Mouse (Mus musculus): ENCODE measurements around the gene Frk. TPM values are rescaled to one million over a fixed set of nuclear protein-coding genes. Genes with fewer than 3 reads are reported as not detected.
"Not testable (repeated sequence)": the region's sequence is repeated elsewhere in the genome, so short reads cannot be mapped to it uniquely, and the experiment has no call there.

Frk gene
- under 1 TPM; 0.32 to 0.56 TPM for total RNA-seq (2021)
- long read RNA-seq, experiment 1, result 0 reads
- long read RNA-seq, experiment 2, result 0 reads

- DNase-seq (ENCODE audit: extremely low spot score in 1 of 2, low spot score in 2 of 2), result no peak
- Histone ChIP-seq H3K27ac (no peak within 1 kb of the TSS), H3K4me3 (peak within 1 kb of the TSS; percentile 9; the same call in 1 of the 2 replicates)
- intact Hi-C loops (cut with DNase I), result no loop called here
- no peak for TF ChIP-seq CTCF (IDR thresholded peaks at IDR 0.05)
These were observed at the start of gene Frk for GRCm38 (mm10) chr10:34483297-34484013. Gene Frk, plus strand, starts transcription at chr10:34483399.

GRCm38 (mm10) chr10:34434191-34434590 lies 49.0 kb upstream of the Frk start:
- H3K27ac ChIP-seq; H3K4me3 ChIP-seq; DNase-seq (ENCODE audit: extremely low spot score in 1 of 2, low spot score in 2 of 2); intact Hi-C loops (cut with DNase I): not testable (repeated sequence)

- intact Hi-C loops (cut with DNase I), result no loop called here
- DNase-seq (ENCODE audit: extremely low spot score in 1 of 2, low spot score in 2 of 2), result no peak
- Histone ChIP-seq H3K4me3 (no peak overlapping the region), H3K27ac (no peak overlapping the region)
- no peak for TF ChIP-seq CTCF (IDR thresholded peaks at IDR 0.05)
These were observed 33.7 kb upstream of the Frk start for GRCm38 (mm10) chr10:34449469-34449868.

- intact Hi-C loops (cut with DNase I), result no loop called here
- H3K27ac ChIP-seq, result no peak overlapping the region
- no peak for TF ChIP-seq CTCF (IDR thresholded peaks at IDR 0.05)
- H3K4me3 ChIP-seq, result no peak overlapping the region
- no peak for DNase-seq (ENCODE audit: extremely low spot score in 1 of 2, low spot score in 2 of 2)
These were observed 21.7 kb upstream of the Frk start for GRCm38 (mm10) chr10:34461451-34461850.

- TF ChIP-seq CTCF (IDR thresholded peaks at IDR 0.05), result no peak
- Histone ChIP-seq H3K27ac (no peak overlapping the region), H3K4me3 (no peak overlapping the region)
- intact Hi-C loops (cut with DNase I), result no loop called here
- DNase-seq (ENCODE audit: extremely low spot score in 1 of 2, low spot score in 2 of 2), result no peak
These were observed 18.9 kb upstream of the Frk start for GRCm38 (mm10) chr10:34464321-34464720.

GRCm38 (mm10) chr10:34469037-34469436 lies 14.2 kb upstream of the Frk start:
- Histone ChIP-seq H3K4me3 (no peak overlapping the region), H3K27ac (no peak overlapping the region)
- TF ChIP-seq CTCF (IDR thresholded peaks at IDR 0.05), result no peak
- intact Hi-C loops (cut with DNase I), result no loop called here
- no peak for DNase-seq (ENCODE audit: extremely low spot score in 1 of 2, low spot score in 2 of 2)

- Histone ChIP-seq H3K27ac (no peak overlapping the region), H3K4me3 (no peak overlapping the region)
- TF ChIP-seq CTCF (IDR thresholded peaks at IDR 0.05), result no peak
- DNase-seq (ENCODE audit: extremely low spot score in 1 of 2, low spot score in 2 of 2), result no peak
- intact Hi-C loops (cut with DNase I), result no loop called here
These were observed 3.2 kb upstream of the Frk start for GRCm38 (mm10) chr10:34479942-34480455.

- Histone ChIP-seq H3K27ac (no peak overlapping the region), H3K4me3 (peak overlapping the region; percentile 9; the same call in 1 of the 2 replicates)
- DNase-seq (ENCODE audit: extremely low spot score in 1 of 2, low spot score in 2 of 2), result no peak
- no peak for TF ChIP-seq CTCF (IDR thresholded peaks at IDR 0.05)
- intact Hi-C loops (cut with DNase I), result no loop called here
These were observed 814 bp downstream of the Frk start for GRCm38 (mm10) chr10:34484014-34484411.

- no peak for TF ChIP-seq CTCF (IDR thresholded peaks at IDR 0.05)
- no peak overlapping the region for H3K4me3 ChIP-seq
- DNase-seq (ENCODE audit: extremely low spot score in 1 of 2, low spot score in 2 of 2), result no peak
- intact Hi-C loops (cut with DNase I), result no loop called here
- no peak overlapping the region for H3K27ac ChIP-seq
These were observed 1.9 kb downstream of the Frk start for GRCm38 (mm10) chr10:34485079-34485478.

- no peak for DNase-seq (ENCODE audit: extremely low spot score in 1 of 2, low spot score in 2 of 2)
- Histone ChIP-seq H3K27ac (no peak overlapping the region), H3K4me3 (no peak overlapping the region)
- intact Hi-C loops (cut with DNase I), result no loop called here
- TF ChIP-seq CTCF (IDR thresholded peaks at IDR 0.05), result no peak
These were observed 24.6 kb downstream of the Frk start for GRCm38 (mm10) chr10:34507807-34508206.

GRCm38 (mm10) chr10:34508593-34508992 lies 25.4 kb downstream of the Frk start:
- no peak overlapping the region for H3K4me3 ChIP-seq
- intact Hi-C loops (cut with DNase I), result no loop called here
- no peak for TF ChIP-seq CTCF (IDR thresholded peaks at IDR 0.05)
- H3K27ac ChIP-seq, result no peak overlapping the region
- DNase-seq (ENCODE audit: extremely low spot score in 1 of 2, low spot score in 2 of 2), result no peak

- intact Hi-C loops (cut with DNase I), result no loop called here
- DNase-seq (ENCODE audit: extremely low spot score in 1 of 2, low spot score in 2 of 2), result no peak
- Histone ChIP-seq H3K4me3 (no peak overlapping the region), H3K27ac (no peak overlapping the region)
- TF ChIP-seq CTCF (IDR thresholded peaks at IDR 0.05), result no peak
These were observed 26.1 kb downstream of the Frk start for GRCm38 (mm10) chr10:34509256-34509655.

- no peak overlapping the region for H3K27ac ChIP-seq
- intact Hi-C loops (cut with DNase I), result no loop called here
- no peak overlapping the region for H3K4me3 ChIP-seq
- no peak for DNase-seq (ENCODE audit: extremely low spot score in 1 of 2, low spot score in 2 of 2)
- no peak for TF ChIP-seq CTCF (IDR thresholded peaks at IDR 0.05)
These were observed 28.0 kb downstream of the Frk start for GRCm38 (mm10) chr10:34511192-34511591.

All from left cerebral cortex, adult 2 months (tissue).